In the genomic region with DNA sequence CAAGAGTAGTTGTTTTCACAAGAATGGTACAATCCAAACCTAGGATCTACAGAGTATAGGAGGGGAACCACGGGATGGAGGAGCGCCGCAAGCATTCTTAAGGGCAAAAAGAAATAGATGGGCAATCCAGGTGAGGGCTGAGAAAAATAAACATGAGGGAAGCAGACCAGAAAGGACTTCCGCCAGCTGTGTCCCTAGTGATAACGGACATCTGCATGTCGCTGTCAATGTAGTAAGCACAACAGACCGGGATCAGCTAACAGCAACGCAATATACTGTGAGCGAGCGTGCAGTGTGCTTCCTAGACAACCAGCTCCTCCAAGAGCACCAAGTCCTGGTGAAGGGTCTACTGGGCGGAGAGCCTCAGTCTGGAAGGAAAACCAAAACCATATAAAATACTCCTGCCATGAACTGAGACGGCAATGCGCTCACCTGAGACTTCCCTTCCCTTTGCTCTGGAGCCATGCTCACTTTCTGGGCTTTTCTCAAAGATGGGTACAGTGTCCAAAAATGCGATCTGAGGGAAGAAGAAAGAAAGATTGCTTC, we compare ENCODE assay signal across 9 mouse cellular contexts. TPM values are rescaled to one million over a fixed set of nuclear protein-coding genes. Genes with fewer than 3 reads are reported as not detected.
DNase-seq lines count a peak whose midpoint lies in the region; ATAC-seq lines count a peak whose summit lies in the region.
"Had no signal": no experiment of that assay in that cellular context is flagged by ENCODE, and none has a peak within 500 bp of the region (broad histone marks: within the 10 kb centered on the region; RNA-seq: fewer than 3 reads in every experiment).

No protein-coding gene starts in this region.

- no peaks in the 10 kb centered on the region for H3K9me3 ChIP-seq in heart, embryonic 13.5 days
- H3K9me3 ChIP-seq in hindbrain, embryonic 11.5 days (ENCODE audit: control insufficient read depth, low read length): no peaks in the 10 kb centered on the region
- H3K9me3 ChIP-seq in midbrain, embryonic 11.5 days (ENCODE audit: control insufficient read depth, low read length): no peaks in the 10 kb centered on the region

- intact Hi-C loops in heart, postnatal 14 days (cut with DNase I): loop anchor here (5.0 to 10.0 kb wide), 2 partner anchors 127 to 334 kb away; a partner anchor contains a TSS

- 13% methylated on average over 14 of the region's 14 CpGs for WGBS in heart, embryonic 13.5 days
- WGBS in hindbrain, embryonic 11.5 days: 30% methylated on average over 14 of the region's 14 CpGs
- 38% methylated on average over 14 of the region's 14 CpGs for WGBS in midbrain, embryonic 11.5 days

- no peak for DNase-seq in heart, postnatal 14 days
- no peak for DNase-seq in hindbrain, embryonic 11.5 days (ENCODE audit: low spot score)
- DNase-seq in midbrain, embryonic 11.5 days (ENCODE audit: low spot score, missing footprints): peak; percentile 88
- DNase-seq in urinary bladder, adult 18-20 months (ENCODE audit: low spot score in 2 of 2): no peak
- no peak for DNase-seq in B cell, adult 2 months
- no peak for DNase-seq in adrenal gland, postnatal 10 days

- H3K4me2 ChIP-seq in heart, embryonic 13.5 days: peak overlapping the region; percentile 96
- peak overlapping the region; percentile 54 for H3K4me2 ChIP-seq in hindbrain, embryonic 11.5 days (replicated peaks; ENCODE audit: low read depth, low read length)
- H3K4me2 ChIP-seq in midbrain, embryonic 11.5 days: peak overlapping the region; percentile 90

- H3K4me3 ChIP-seq in heart, embryonic 13.5 days: peak overlapping the region; percentile 80
- H3K4me3 ChIP-seq in brown adipose tissue, adult 24 weeks (ENCODE audit: insufficient read depth, low read depth, low read length): peak overlapping the region; percentile 93
- H3K4me3 ChIP-seq in hindbrain, embryonic 11.5 days (ENCODE audit: low read depth, low read length): peak overlapping the region; percentile 53
- H3K4me3 ChIP-seq in midbrain, embryonic 11.5 days (ENCODE audit: low read depth, low read length): peak overlapping the region; percentile 51

- H3K27me3 ChIP-seq in heart, embryonic 13.5 days (replicated peaks): peaks cover 23% of the 10 kb centered on the region
- H3K27me3 ChIP-seq in hindbrain, embryonic 11.5 days (ENCODE audit: control insufficient read depth, insufficient read depth, low read length): no peaks in the 10 kb centered on the region
- H3K27me3 ChIP-seq in midbrain, embryonic 11.5 days (ENCODE audit: control insufficient read depth, insufficient read depth, low read length): peaks cover 2% of the 10 kb centered on the region; the same call in 1 of the 2 replicates

- H3K27ac ChIP-seq in heart, embryonic 13.5 days (replicated peaks): no peak overlapping the region
- H3K27ac ChIP-seq in brown adipose tissue, adult 24 weeks (replicated peaks; ENCODE audit: low read depth, low read length): no peak overlapping the region
- no peak overlapping the region for H3K27ac ChIP-seq in hindbrain, embryonic 11.5 days (ENCODE audit: low read depth, low read length)
- no peak overlapping the region for H3K27ac ChIP-seq in midbrain, embryonic 11.5 days (ENCODE audit: low read depth, low read length)

- peak overlapping the region; percentile 89 for H3K9ac ChIP-seq in heart, embryonic 13.5 days
- H3K9ac ChIP-seq in hindbrain, embryonic 11.5 days (ENCODE audit: low read depth, low read length): peak overlapping the region; percentile 72
- peak overlapping the region; percentile 70 for H3K9ac ChIP-seq in midbrain, embryonic 11.5 days (ENCODE audit: low read length)

- H3K4me1 ChIP-seq in heart, embryonic 13.5 days: peaks cover 10% of the 10 kb centered on the region
- H3K4me1 ChIP-seq in brown adipose tissue, adult 24 weeks (ENCODE audit: control insufficient read depth, insufficient read depth, insufficient read length, low read length): no peaks in the 10 kb centered on the region; the same call in 1 of the 2 replicates
- no peaks in the 10 kb centered on the region for H3K4me1 ChIP-seq in hindbrain, embryonic 11.5 days (replicated peaks; ENCODE audit: control insufficient read depth, insufficient read depth, low read length)
- no peaks in the 10 kb centered on the region; the same call in 1 of the 2 replicates for H3K4me1 ChIP-seq in midbrain, embryonic 11.5 days (ENCODE audit: control insufficient read depth, insufficient read depth, low read length)

- H3K36me3 ChIP-seq in heart, embryonic 13.5 days: no peaks in the 10 kb centered on the region
- H3K36me3 ChIP-seq in hindbrain, embryonic 11.5 days (ENCODE audit: control insufficient read depth, insufficient read depth, low read length): no peaks in the 10 kb centered on the region
- H3K36me3 ChIP-seq in midbrain, embryonic 11.5 days (ENCODE audit: control insufficient read depth, insufficient read depth, low read length): no peaks in the 10 kb centered on the region
- H3K36me3 ChIP-seq: G1E had no signal

- no peak for ATAC-seq in heart, embryonic 13.5 days (ENCODE audit: extremely low read depth, insufficient number of reproducible peaks, low FRiP score, low TSS enrichment)
- no peak for ATAC-seq in hindbrain, embryonic 11.5 days (ENCODE audit: low FRiP score)
- no peak for ATAC-seq in midbrain, embryonic 11.5 days (ENCODE audit: low FRiP score)

RNA-seq across cellular contexts. Expression of a gene that starts 0.9 kb away (rescaled TPM):
- 0.88 and 1.0 TPM in 2 replicates for polyA plus RNA-seq in heart, embryonic 13.5 days (2015; fragmentation: Nextera tagmentation; extraction: Ambion mirVana)
- 1 to 10 TPM in 1 of 2 experiments, under 1 TPM in 1; 0.96 to 1.7 TPM for total RNA-seq in heart, postnatal 14 days (2021)
- polyA plus RNA-seq in brown adipose tissue, adult 24 weeks (2012; ENCODE audit: insufficient read depth, insufficient read length, missing spikeins): 2.2 and 3.2 TPM in 2 replicates
- 1.8 and 2.1 TPM in 2 replicates for polyA plus RNA-seq in hindbrain, embryonic 11.5 days (2014; fragmentation: Nextera tagmentation; extraction: Ambion mirVana)
- 1.5 and 1.7 TPM in 2 replicates for polyA plus RNA-seq in midbrain, embryonic 11.5 days (2014; fragmentation: Nextera tagmentation; extraction: Ambion mirVana)
- total RNA-seq in adrenal gland, postnatal 10 days (2021): 1 to 10 TPM; 1.4 to 2.6 TPM
- polyA plus RNA-seq: G1E had no signal

RNA-seq across cellular contexts. Expression of a gene that starts 13.0 kb away (rescaled TPM):
- not detected in 2 replicates for polyA plus RNA-seq in heart, embryonic 13.5 days (2015; fragmentation: Nextera tagmentation; extraction: Ambion mirVana)
- total RNA-seq in heart, postnatal 14 days (2021): not detected
- not detected in 2 replicates for polyA plus RNA-seq in brown adipose tissue, adult 24 weeks (2012; ENCODE audit: insufficient read depth, insufficient read length, missing spikeins)
- polyA plus RNA-seq in hindbrain, embryonic 11.5 days (2014; fragmentation: Nextera tagmentation; extraction: Ambion mirVana): not detected in 2 replicates
- polyA plus RNA-seq in midbrain, embryonic 11.5 days (2014; fragmentation: Nextera tagmentation; extraction: Ambion mirVana): not detected in 2 replicates
- not detected for total RNA-seq in adrenal gland, postnatal 10 days (2021)
- total RNA-seq: G1E had no signal
- polyA plus RNA-seq: G1E had no signal

RNA-seq across cellular contexts. Expression of a gene that starts 14.6 kb away (rescaled TPM):
- polyA plus RNA-seq in heart, embryonic 13.5 days (2015; fragmentation: Nextera tagmentation; extraction: Ambion mirVana): 6.9 and 8.4 TPM in 2 replicates
- 1 to 10 TPM; 2.6 to 3.2 TPM for total RNA-seq in heart, postnatal 14 days (2021)
- polyA plus RNA-seq in brown adipose tissue, adult 24 weeks (2012; ENCODE audit: insufficient read depth, insufficient read length, missing spikeins): 8.5 and 9.8 TPM in 2 replicates
- polyA plus RNA-seq in hindbrain, embryonic 11.5 days (2014; fragmentation: Nextera tagmentation; extraction: Ambion mirVana): 30.6 and 37.0 TPM in 2 replicates
- polyA plus RNA-seq in midbrain, embryonic 11.5 days (2014; fragmentation: Nextera tagmentation; extraction: Ambion mirVana): 35.5 and 39.0 TPM in 2 replicates
- total RNA-seq in adrenal gland, postnatal 10 days (2021): 1 to 10 TPM; 4.9 to 7.0 TPM
- total RNA-seq: G1E had no signal
- polyA plus RNA-seq: G1E had no signal

RNA-seq across cellular contexts. Expression of a gene that starts 23.0 kb away (rescaled TPM):
- polyA plus RNA-seq in heart, embryonic 13.5 days (2015; fragmentation: Nextera tagmentation; extraction: Ambion mirVana): not detected in 2 replicates
- total RNA-seq in heart, postnatal 14 days (2021): not detected
- not detected in 2 replicates for polyA plus RNA-seq in brown adipose tissue, adult 24 weeks (2012; ENCODE audit: insufficient read depth, insufficient read length, missing spikeins)
- polyA plus RNA-seq in hindbrain, embryonic 11.5 days (2014; fragmentation: Nextera tagmentation; extraction: Ambion mirVana): not detected in 2 replicates
- not detected in 2 replicates for polyA plus RNA-seq in midbrain, embryonic 11.5 days (2014; fragmentation: Nextera tagmentation; extraction: Ambion mirVana)
- total RNA-seq in adrenal gland, postnatal 10 days (2021): not detected
- total RNA-seq: G1E had no signal
- polyA plus RNA-seq: G1E had no signal

RNA-seq across cellular contexts. Expression of a gene that starts 35.8 kb away (rescaled TPM):
- polyA plus RNA-seq in heart, embryonic 13.5 days (2015; fragmentation: Nextera tagmentation; extraction: Ambion mirVana): not detected in 2 replicates
- not detected for total RNA-seq in heart, postnatal 14 days (2021)
- polyA plus RNA-seq in brown adipose tissue, adult 24 weeks (2012; ENCODE audit: insufficient read depth, insufficient read length, missing spikeins): not detected in 2 replicates
- polyA plus RNA-seq in hindbrain, embryonic 11.5 days (2014; fragmentation: Nextera tagmentation; extraction: Ambion mirVana): not detected in 2 replicates
- not detected in 2 replicates for polyA plus RNA-seq in midbrain, embryonic 11.5 days (2014; fragmentation: Nextera tagmentation; extraction: Ambion mirVana)
- not detected for total RNA-seq in adrenal gland, postnatal 10 days (2021)
- polyA plus RNA-seq: G1E had no signal
